Mouse (Mus musculus) liver, embryonic 11.5 days (tissue): Measurements from ENCODE around the gene Mga. TPM values are rescaled to one million over a fixed set of nuclear protein-coding genes. Genes with fewer than 3 reads are reported as not detected.
A peak's percentile ranks its signal among the peaks of the same experiment; 100 is the strongest.

ENCODE experiments used
- ATAC-seq: fragments of 200-750 bp; cut with Nextera tagmentation; replicated peaks from 2 replicates; pipeline ENCODE4 v1.8.0; 2017; ENCODE audit warnings: moderate number of reproducible peaks, mild to moderate bottlenecking, moderate TSS enrichment, moderate library complexity; ENCODE audit not compliant: low FRiP score
- DNase-seq: peaks from one replicate; pipeline ENCODE4 v3.0.0-alpha.2; 2017; ENCODE audit warnings: low spot score
- H3K27ac ChIP-seq: fragments of 300-500 bp; sonication (generic); 2 replicates; pipeline ENCODE4 v1.5.1; 2014; ENCODE audit warnings: mild to moderate bottlenecking, low read depth, low read length, control low read depth
- H3K27me3 ChIP-seq: fragments of 300-500 bp; sonication (generic); replicated peaks from 2 replicates; pipeline ENCODE4 v1.6.1; 2014; ENCODE audit warnings: low read length, mixed read lengths; ENCODE audit not compliant: control insufficient read depth, insufficient read depth
- H3K36me3 ChIP-seq: fragments of 300-500 bp; sonication (generic); 2 replicates; pipeline ENCODE4 v1.6.1; 2014; ENCODE audit warnings: mild to moderate bottlenecking, low read length, moderate library complexity, mixed read lengths; ENCODE audit not compliant: control insufficient read depth, insufficient read depth
- H3K4me1 ChIP-seq: fragments of 300-500 bp; sonication (generic); replicated peaks from 2 replicates; pipeline ENCODE4 v1.6.1; 2014; ENCODE audit warnings: low read length, mixed read lengths; ENCODE audit not compliant: control insufficient read depth, insufficient read depth
- H3K4me2 ChIP-seq: fragments of 300-500 bp; sonication (generic); 2 replicates; pipeline ENCODE4 v1.6.1; 2014; ENCODE audit warnings: mild to moderate bottlenecking, control low read depth, moderate library complexity
- H3K4me3 ChIP-seq: fragments of 300-500 bp; sonication (generic); 2 replicates; pipeline ENCODE4 v1.5.1; 2014; ENCODE audit warnings: low read depth, low read length, control low read depth
- H3K9ac ChIP-seq: fragments of 300-500 bp; sonication (generic); 2 replicates; pipeline ENCODE4 v1.6.1; 2014; ENCODE audit warnings: low read depth, low read length, control low read depth
- H3K9me3 ChIP-seq: fragments of 300-500 bp; sonication (generic); 2 replicates; pipeline ENCODE4 v1.6.1; 2016; ENCODE audit warnings: low read length, inconsistent platforms, mixed read lengths; ENCODE audit not compliant: control insufficient read depth
- WGBS: fragments of 180-500 bp; shearing (Covaris S2); extraction: QIAGEN DNeasy Blood & Tissue Kit; methylation state at CpG from one replicate; pipeline ENCODE4 v1.1.7; 2014; 5-methylcytosine and 5-hydroxymethylcytosine counted together
- polyA plus RNA-seq: library from polyadenylated mRNA; unstranded; fragments of >200 nt; fragmentation: Nextera tagmentation; extraction: Ambion mirVana; gene quantifications from 2 replicates; pipeline ENCODE4 v1.2.1, GENCODE M21; 2014

The Mga gene
- polyA plus RNA-seq, 1 experiment from 2014 or later, result 22.0 TPM

GRCm38 (mm10) chr2:119972537-119972879 is 75.5 kb downstream of the Mga start, which contains the start of gene Mapkbp1:
Mapkbp1 (plus strand) TSS chr2:119972699.
- Histone ChIP-seq H3K4me1 (peaks cover 4% of the 10 kb centered on the region; the same call in 1 of the 2 replicates), H3K4me2 (peak within 1 kb of the TSS; percentile 89), H3K9ac (peak within 1 kb of the TSS; percentile 78), H3K9me3 (no peaks in the 10 kb centered on the region), H3K27ac (peak within 1 kb of the TSS; percentile 60; the same call in 1 of the 2 replicates), H3K4me3 (peak within 1 kb of the TSS; percentile 79), H3K36me3 (no peaks in the 10 kb centered on the region), H3K27me3 (no peaks in the 10 kb centered on the region)
- 2% methylated on average over 19 of the region's 19 CpGs for WGBS
- ATAC-seq, result no peak; the same call in 1 of the 2 replicates
- DNase-seq, result no peak

- no peak overlapping the region for H3K9ac ChIP-seq
- no peaks in the 10 kb centered on the region for H3K36me3 ChIP-seq
- DNase-seq (no peak), ATAC-seq (no peak)
- H3K4me3 ChIP-seq, result no peak overlapping the region
- H3K4me2 ChIP-seq, result no peak overlapping the region
- H3K9me3 ChIP-seq, result no peaks in the 10 kb centered on the region
- WGBS, result 86% methylated on average over 7 of the region's 7 CpGs
- no peaks in the 10 kb centered on the region for H3K4me1 ChIP-seq
- no peaks in the 10 kb centered on the region for H3K27me3 ChIP-seq
- no peak overlapping the region for H3K27ac ChIP-seq
These were observed 83.4 kb downstream of the Mga start for GRCm38 (mm10) chr2:119980343-119980986.

- no peak overlapping the region for H3K4me3 ChIP-seq
- 88% methylated on average over 2 of the region's 2 CpGs for WGBS
- DNase-seq (no peak), ATAC-seq (no peak)
- no peaks in the 10 kb centered on the region for H3K4me1 ChIP-seq
- no peak overlapping the region for H3K27ac ChIP-seq
- no peak overlapping the region for H3K4me2 ChIP-seq
- H3K9me3 ChIP-seq, result no peaks in the 10 kb centered on the region
- no peaks in the 10 kb centered on the region for H3K27me3 ChIP-seq
- H3K36me3 ChIP-seq, result no peaks in the 10 kb centered on the region
- no peak overlapping the region for H3K9ac ChIP-seq
These were observed 84.6 kb downstream of the Mga start for GRCm38 (mm10) chr2:119981631-119982030.

GRCm38 (mm10) chr2:119985871-119986270 is 88.8 kb downstream of the Mga start:
- ATAC-seq (no peak), DNase-seq (no peak)
- WGBS, result 75% methylated on average over 8 of the region's 8 CpGs
- H3K27ac ChIP-seq, result no peak overlapping the region
- no peak overlapping the region for H3K4me3 ChIP-seq
- H3K4me1 ChIP-seq, result no peaks in the 10 kb centered on the region
- no peaks in the 10 kb centered on the region for H3K27me3 ChIP-seq
- no peak overlapping the region for H3K9ac ChIP-seq
- no peaks in the 10 kb centered on the region for H3K9me3 ChIP-seq
- no peaks in the 10 kb centered on the region for H3K36me3 ChIP-seq
- H3K4me2 ChIP-seq, result no peak overlapping the region

- no peak overlapping the region for H3K4me2 ChIP-seq
- no peak overlapping the region for H3K27ac ChIP-seq
- no peaks in the 10 kb centered on the region for H3K36me3 ChIP-seq
- no peak overlapping the region for H3K4me3 ChIP-seq
- no peaks in the 10 kb centered on the region for H3K27me3 ChIP-seq
- H3K9ac ChIP-seq, result no peak overlapping the region
- no peaks in the 10 kb centered on the region for H3K4me1 ChIP-seq
- ATAC-seq, result no peak
- H3K9me3 ChIP-seq, result no peaks in the 10 kb centered on the region
- 75% methylated on average over 6 of the region's 6 CpGs for WGBS
- DNase-seq, result no peak
These were observed 89.3 kb downstream of the Mga start for GRCm38 (mm10) chr2:119986369-119986768.

GRCm38 (mm10) chr2:119987441-119987840 is 90.4 kb downstream of the Mga start:
- H3K4me3 ChIP-seq, result no peak overlapping the region
- H3K9me3 ChIP-seq, result no peaks in the 10 kb centered on the region
- H3K27ac ChIP-seq, result no peak overlapping the region
- ATAC-seq, result no peak
- no peak overlapping the region for H3K4me2 ChIP-seq
- no peaks in the 10 kb centered on the region for H3K36me3 ChIP-seq
- no peak overlapping the region for H3K9ac ChIP-seq
- H3K4me1 ChIP-seq, result no peaks in the 10 kb centered on the region
- WGBS, result 90% methylated on average over 2 of the region's 2 CpGs
- no peak for DNase-seq
- no peaks in the 10 kb centered on the region for H3K27me3 ChIP-seq

- 75% methylated on average over 4 of the region's 4 CpGs for WGBS
- no peaks in the 10 kb centered on the region for H3K36me3 ChIP-seq
- H3K9me3 ChIP-seq, result no peaks in the 10 kb centered on the region
- no peaks in the 10 kb centered on the region for H3K4me1 ChIP-seq
- H3K4me2 ChIP-seq, result no peak overlapping the region
- DNase-seq (no peak), ATAC-seq (no peak)
- H3K9ac ChIP-seq, result no peak overlapping the region
- no peaks in the 10 kb centered on the region for H3K27me3 ChIP-seq
- H3K27ac ChIP-seq, result no peak overlapping the region
- H3K4me3 ChIP-seq, result no peak overlapping the region
These were observed 91.9 kb downstream of the Mga start for GRCm38 (mm10) chr2:119988952-119989351.

GRCm38 (mm10) chr2:119990881-119991280 is 93.9 kb downstream of the Mga start:
- H3K4me3 ChIP-seq, result no peak overlapping the region
- H3K9me3 ChIP-seq, result no peaks in the 10 kb centered on the region
- H3K4me1 ChIP-seq, result no peaks in the 10 kb centered on the region; the same call in 1 of the 2 replicates
- 77% methylated on average over 6 of the region's 6 CpGs for WGBS
- no peak for DNase-seq
- H3K27me3 ChIP-seq, result no peaks in the 10 kb centered on the region
- no peak overlapping the region for H3K27ac ChIP-seq
- no peak for ATAC-seq
- no peaks in the 10 kb centered on the region for H3K36me3 ChIP-seq
- H3K4me2 ChIP-seq, result no peak overlapping the region
- no peak overlapping the region for H3K9ac ChIP-seq

- Histone ChIP-seq H3K9me3 (no peaks in the 10 kb centered on the region), H3K4me2 (no peak overlapping the region), H3K36me3 (no peaks in the 10 kb centered on the region), H3K4me3 (no peak overlapping the region), H3K27me3 (no peaks in the 10 kb centered on the region), H3K27ac (no peak overlapping the region), H3K4me1 (no peaks in the 10 kb centered on the region; the same call in 1 of the 2 replicates), H3K9ac (no peak overlapping the region)
- no peak for DNase-seq
- no peak for ATAC-seq
- WGBS, result 91% methylated on average over 2 of the region's 2 CpGs
These were observed 95.3 kb downstream of the Mga start for GRCm38 (mm10) chr2:119992349-119992748.
